Mouse (Mus musculus) hindbrain, embryonic 14.5 days (tissue): ENCODE results near the gene Pknox2. TPM values are rescaled to one million over a fixed set of nuclear protein-coding genes. Genes with fewer than 3 reads are reported as not detected.

ENCODE experiments used
- ATAC-seq: fragments of 200-750 bp; cut with Nextera tagmentation; 2 replicates; pipeline ENCODE4 v1.8.0; 2017; ENCODE audit warnings: moderate number of reproducible peaks, mild to moderate bottlenecking, moderate TSS enrichment, moderate library complexity; ENCODE audit not compliant: low FRiP score
- DNase-seq: peaks from one replicate; pipeline ENCODE4 v3.0.0-alpha.2; 2015; ENCODE audit warnings: low spot score
- H3K27ac ChIP-seq: fragments of 300-500 bp; sonication (generic); 2 replicates; pipeline ENCODE4 v1.5.1; 2014; ENCODE audit warnings: mild to moderate bottlenecking, moderate library complexity
- H3K27me3 ChIP-seq: fragments of 300-500 bp; sonication (generic); 2 replicates; pipeline ENCODE4 v1.6.1; 2014; ENCODE audit warnings: mild to moderate bottlenecking, low read length, mixed read lengths; ENCODE audit not compliant: control insufficient read depth, insufficient read depth
- H3K36me3 ChIP-seq: fragments of 300-500 bp; sonication (generic); replicated peaks from 2 replicates; pipeline ENCODE4 v1.6.1; 2014; ENCODE audit not compliant: control insufficient read depth, insufficient read depth
- H3K4me1 ChIP-seq: fragments of 300-500 bp; sonication (generic); replicated peaks from 2 replicates; pipeline ENCODE4 v1.6.1; 2014; ENCODE audit warnings: antibody characterized with exemption, low read length, mixed read lengths; ENCODE audit not compliant: control insufficient read depth, insufficient read depth
- H3K4me2 ChIP-seq: fragments of 300-500 bp; sonication (generic); replicated peaks from 2 replicates; pipeline ENCODE4 v1.6.1; 2014; ENCODE audit warnings: mild to moderate bottlenecking, moderate library complexity
- H3K4me3 ChIP-seq: fragments of 300-500 bp; sonication (generic); replicated peaks from 2 replicates; pipeline ENCODE4 v1.5.1; 2014; ENCODE audit warnings: mild to moderate bottlenecking, low read length
- H3K9ac ChIP-seq: fragments of 300-500 bp; sonication (generic); 2 replicates; pipeline ENCODE4 v1.6.1; 2014
- H3K9me3 ChIP-seq: fragments of 300-500 bp; sonication (generic); 2 replicates; pipeline ENCODE4 v1.6.1; 2016; ENCODE audit warnings: low read length; ENCODE audit not compliant: control insufficient read depth
- whole genome bisulfite sequencing: fragments of 180-500 bp; shearing (Covaris S2); extraction: QIAGEN DNeasy Blood & Tissue Kit; methylation state at CpG from one replicate; pipeline ENCODE4 v1.1.7; 2014; 5-methylcytosine and 5-hydroxymethylcytosine counted together
- polyA plus RNA-seq: library from polyadenylated mRNA; unstranded; fragments of >200 nt; fragmentation: Nextera tagmentation; extraction: Ambion mirVana; gene quantifications from 2 replicates; pipeline ENCODE4 v1.2.1, GENCODE M21; 2014

Pknox2 gene
- polyA plus RNA-seq, 1 experiment from 2014 or later, result 25.8 TPM

DNA sequence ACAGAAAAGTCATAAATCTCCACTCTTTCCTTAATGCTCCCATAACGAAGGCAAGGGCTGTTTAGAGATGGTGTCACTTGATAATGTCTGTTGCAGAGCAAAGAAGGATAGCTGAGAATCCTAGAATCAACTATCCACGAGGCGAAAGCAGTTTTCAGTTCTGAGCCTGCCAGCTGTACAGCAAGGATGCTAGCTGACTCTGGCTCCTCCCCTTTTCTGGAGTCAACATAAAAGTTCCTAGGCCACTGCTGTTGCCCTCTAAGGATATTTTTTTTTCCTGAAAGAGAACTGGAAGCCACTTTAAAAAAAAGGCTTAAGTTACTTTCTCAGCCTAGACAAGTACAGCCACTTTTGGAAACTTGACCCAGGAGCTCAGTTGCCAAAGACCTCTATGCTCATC is 176.1 kb downstream of the Pknox2 start:
- Histone ChIP-seq H3K27me3 (no peaks in the 10 kb centered on the region), H3K4me2 (no peak overlapping the region), H3K4me1 (peaks cover 3% of the 10 kb centered on the region), H3K27ac (no peak overlapping the region), H3K9me3 (no peaks in the 10 kb centered on the region), H3K4me3 (no peak overlapping the region), H3K9ac (no peak overlapping the region), H3K36me3 (no peaks in the 10 kb centered on the region)
- ATAC-seq (no peak), DNase-seq (no peak)
- WGBS, result 45% methylated on average over 3 of the region's 3 CpGs

DNA sequence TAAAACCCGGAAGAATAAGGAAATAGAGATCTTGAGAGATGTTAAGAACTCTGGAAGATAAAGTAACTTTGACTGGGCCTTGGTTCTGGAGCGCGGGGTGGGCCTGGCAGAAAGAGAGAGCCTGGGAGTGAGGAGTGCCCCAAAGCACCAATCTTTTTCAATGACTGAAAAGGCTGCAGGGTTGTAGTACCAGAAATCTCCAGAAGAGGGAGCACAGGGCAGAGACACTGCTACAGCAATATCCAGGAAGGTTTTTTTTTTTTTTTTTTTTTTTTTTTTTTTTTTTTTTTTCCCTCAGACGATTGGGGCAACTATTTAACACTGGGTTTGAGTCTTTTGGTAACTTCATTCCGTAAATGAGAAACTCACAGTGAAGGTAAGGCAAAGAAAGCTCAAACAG is 176.6 kb downstream of the Pknox2 start:
- no peaks in the 10 kb centered on the region for H3K27me3 ChIP-seq
- ATAC-seq (no peak), DNase-seq (peak; percentile 95)
- no peak overlapping the region for H3K4me2 ChIP-seq
- H3K4me3 ChIP-seq, result no peak overlapping the region
- peaks cover 3% of the 10 kb centered on the region for H3K4me1 ChIP-seq
- H3K36me3 ChIP-seq, result no peaks in the 10 kb centered on the region
- WGBS, result 9% methylated on average over 5 of the region's 5 CpGs
- H3K27ac ChIP-seq, result no peak overlapping the region
- H3K9me3 ChIP-seq, result no peaks in the 10 kb centered on the region
- no peak overlapping the region for H3K9ac ChIP-seq

DNA sequence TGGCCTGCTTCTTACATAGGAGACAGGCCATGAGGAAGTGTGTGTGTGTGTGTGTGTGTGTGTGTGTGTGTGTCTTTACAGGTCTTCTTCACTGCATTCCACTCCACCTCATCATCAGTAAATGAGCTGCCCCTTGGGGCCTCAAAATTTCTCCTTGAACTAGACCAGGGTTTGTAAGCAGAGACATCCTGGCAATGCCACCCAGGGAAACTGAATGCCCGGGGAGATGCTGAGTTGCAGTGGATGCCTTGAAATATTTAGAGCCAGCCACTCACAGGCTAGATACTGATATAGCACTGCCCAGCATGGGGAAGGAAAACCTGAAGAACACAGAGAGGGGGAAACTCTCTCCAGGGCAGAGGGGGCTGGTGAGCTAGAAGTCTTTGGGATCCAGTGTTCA is 178.1 kb downstream of the Pknox2 start:
- DNase-seq, result no peak
- Histone ChIP-seq H3K4me1 (peaks cover 14% of the 10 kb centered on the region), H3K9me3 (no peaks in the 10 kb centered on the region), H3K9ac (no peak overlapping the region), H3K27me3 (no peaks in the 10 kb centered on the region), H3K4me2 (no peak overlapping the region), H3K27ac (no peak overlapping the region), H3K36me3 (no peaks in the 10 kb centered on the region), H3K4me3 (no peak overlapping the region)
- no peak for ATAC-seq
- WGBS, result 89% methylated on average over 1 of the region's 1 CpGs

DNA sequence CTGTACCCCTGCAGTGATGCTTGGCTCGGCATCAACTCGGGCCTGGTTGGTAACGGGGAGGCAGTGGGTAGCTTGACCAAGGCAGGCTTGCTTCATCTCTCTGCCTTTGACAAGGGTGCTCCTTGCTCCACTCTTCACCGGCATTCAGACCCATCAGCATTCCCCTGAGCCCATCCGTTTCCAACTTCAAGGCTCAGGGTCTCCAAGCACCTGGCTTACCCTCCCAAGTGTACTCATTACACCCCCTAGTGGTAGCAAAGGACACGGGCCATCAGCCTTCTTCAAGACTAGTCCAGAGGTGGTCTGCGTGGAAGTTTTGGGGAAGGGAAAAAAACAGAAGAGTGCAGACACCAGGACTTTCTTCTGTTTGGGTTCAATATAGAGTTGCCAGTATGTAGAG is 178.5 kb downstream of the Pknox2 start:
- WGBS, result 44% methylated on average over 7 of the region's 7 CpGs
- Histone ChIP-seq H3K4me2 (no peak overlapping the region), H3K9ac (no peak overlapping the region), H3K4me1 (peaks cover 18% of the 10 kb centered on the region), H3K4me3 (no peak overlapping the region), H3K27ac (no peak overlapping the region), H3K9me3 (no peaks in the 10 kb centered on the region), H3K27me3 (no peaks in the 10 kb centered on the region), H3K36me3 (no peaks in the 10 kb centered on the region)
- ATAC-seq (peak; percentile 38; the same call in 1 of the 2 replicates), DNase-seq (peak; percentile 75)

DNA sequence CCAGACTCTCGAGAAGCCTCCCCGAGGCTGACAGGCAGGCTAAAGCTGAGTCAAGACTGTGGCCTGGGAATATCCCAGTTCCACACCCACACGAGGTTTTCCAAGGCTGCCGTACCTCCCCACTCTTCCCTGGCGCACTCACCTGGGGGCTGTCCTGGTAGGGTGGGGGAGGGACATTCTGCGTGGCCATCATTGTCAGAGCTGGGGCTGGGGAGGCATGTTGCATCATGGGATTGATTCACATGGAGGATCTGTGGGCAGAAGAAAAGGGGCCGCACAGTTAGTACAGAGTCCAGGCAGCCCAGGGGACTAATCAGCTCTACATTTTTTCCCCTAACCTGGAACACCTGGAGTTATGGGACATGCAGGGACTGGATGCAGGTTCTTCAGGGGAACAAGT is 179.0 kb downstream of the Pknox2 start:
- no peak overlapping the region for H3K4me2 ChIP-seq
- ATAC-seq, result no peak

DNA sequence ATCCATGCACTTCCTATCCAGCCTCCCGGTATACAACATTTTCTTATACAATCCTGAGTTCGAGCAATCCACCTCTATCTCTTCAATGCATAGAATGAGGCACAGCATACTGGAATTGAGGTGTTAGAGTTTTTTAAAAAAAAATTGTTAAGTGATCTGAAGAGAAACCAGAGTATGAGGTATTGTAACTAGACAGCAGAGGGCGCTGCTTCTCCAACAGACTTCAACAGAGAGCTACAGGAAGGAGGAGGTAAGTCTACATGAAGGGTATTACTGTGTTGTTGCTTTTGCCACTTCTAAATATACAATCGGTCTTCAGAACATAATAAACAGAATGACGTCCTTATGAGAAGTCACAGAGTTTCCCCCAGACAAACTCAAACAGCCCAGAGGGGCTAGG is 181.5 kb downstream of the Pknox2 start:
- no peak overlapping the region for H3K9ac ChIP-seq
- peaks cover 29% of the 10 kb centered on the region for H3K4me1 ChIP-seq
- H3K4me3 ChIP-seq, result no peak overlapping the region
- no peaks in the 10 kb centered on the region for H3K9me3 ChIP-seq
- no peak overlapping the region for H3K4me2 ChIP-seq
- DNase-seq, result peak; percentile 68
- no peaks in the 10 kb centered on the region for H3K36me3 ChIP-seq
- 64% methylated on average over 5 of the region's 5 CpGs for WGBS
- no peak for ATAC-seq
- H3K27ac ChIP-seq, result no peak overlapping the region
- no peaks in the 10 kb centered on the region for H3K27me3 ChIP-seq

More for the DNA sequence above, 179.0 kb downstream of the Pknox2 start:
- no peaks in the 10 kb centered on the region for H3K9me3 ChIP-seq
- H3K9ac ChIP-seq, result no peak overlapping the region
- 76% methylated on average over 7 of the region's 7 CpGs for WGBS
- H3K27me3 ChIP-seq, result no peaks in the 10 kb centered on the region
- H3K36me3 ChIP-seq, result no peaks in the 10 kb centered on the region
- no peak overlapping the region for H3K4me3 ChIP-seq
- H3K4me1 ChIP-seq, result peaks cover 23% of the 10 kb centered on the region
- no peak overlapping the region for H3K27ac ChIP-seq
- no peak for DNase-seq

DNA sequence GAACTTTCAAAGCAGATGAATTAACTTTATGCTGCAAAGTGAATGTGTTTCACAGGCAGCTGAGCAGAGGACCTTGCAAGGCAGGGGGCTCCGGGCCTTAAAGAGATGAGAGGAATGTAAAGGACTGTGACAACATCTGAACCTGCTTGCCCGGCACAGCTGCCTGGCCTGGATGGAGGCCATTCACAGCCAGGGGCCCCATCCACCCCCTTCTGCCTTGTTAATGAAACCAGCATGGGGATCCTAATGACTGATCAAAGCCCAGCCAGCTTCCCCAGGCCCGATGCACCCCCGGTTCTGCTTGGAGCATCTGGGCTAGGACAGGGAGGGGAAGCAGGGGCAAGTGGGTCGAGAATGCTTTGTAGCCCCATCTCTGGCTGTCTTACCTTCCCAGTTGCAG is 183.0 kb downstream of the Pknox2 start:
- H3K9ac ChIP-seq, result no peak overlapping the region
- ATAC-seq (no peak), DNase-seq (no peak)
- peaks cover 29% of the 10 kb centered on the region for H3K4me1 ChIP-seq
- 5% methylated on average over 5 of the region's 5 CpGs for WGBS
- no peak overlapping the region for H3K4me3 ChIP-seq
- H3K9me3 ChIP-seq, result no peaks in the 10 kb centered on the region
- no peaks in the 10 kb centered on the region for H3K36me3 ChIP-seq
- no peak overlapping the region for H3K4me2 ChIP-seq
- no peaks in the 10 kb centered on the region for H3K27me3 ChIP-seq
- no peak overlapping the region for H3K27ac ChIP-seq

DNA sequence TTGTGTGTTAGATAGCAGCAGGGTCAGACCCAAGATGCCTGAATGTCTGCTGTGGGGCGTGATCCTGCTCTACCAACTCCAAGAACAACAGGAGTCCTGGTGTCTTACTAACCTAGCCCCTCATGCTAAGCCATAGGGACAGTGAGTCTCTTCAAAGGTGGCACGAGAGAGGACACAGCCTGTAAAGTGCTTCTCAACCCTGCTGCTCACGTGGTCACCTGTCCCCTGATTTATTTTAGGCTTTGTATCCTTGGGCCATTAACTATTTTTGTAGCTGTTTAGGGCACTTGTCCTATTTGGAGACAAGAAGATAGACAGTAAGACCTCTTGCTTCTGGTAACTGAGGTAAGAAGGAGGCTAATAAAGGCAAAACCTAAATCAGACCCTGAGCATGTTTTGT is 183.7 kb downstream of the Pknox2 start:
- 48% methylated on average over 3 of the region's 3 CpGs for WGBS
- peaks cover 29% of the 10 kb centered on the region for H3K4me1 ChIP-seq

DNA sequence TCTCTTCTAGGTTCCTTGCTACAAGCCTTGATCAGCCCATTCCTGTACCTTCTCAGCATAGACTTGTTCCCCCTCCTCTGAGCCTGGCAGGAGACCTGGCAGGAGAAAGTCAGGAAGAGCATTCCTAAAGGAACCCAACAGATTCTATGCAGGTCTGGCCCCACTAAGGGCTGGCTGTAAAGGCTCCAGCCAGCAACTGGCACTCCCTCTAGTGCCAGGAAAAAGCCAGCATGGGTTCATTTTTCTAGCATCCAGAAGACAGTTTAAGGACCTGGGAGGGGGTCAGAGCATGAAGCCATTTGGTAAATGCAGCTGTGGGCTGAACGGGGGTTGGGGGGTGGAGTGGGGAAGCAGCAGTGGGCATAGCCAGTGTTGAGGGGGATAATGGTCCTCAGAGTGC is 185.3 kb downstream of the Pknox2 start:
- peaks cover 29% of the 10 kb centered on the region for H3K4me1 ChIP-seq
- no peak for ATAC-seq

More for the DNA sequence above, 183.7 kb downstream of the Pknox2 start:
- ATAC-seq, result no peak
- DNase-seq, result no peak
- H3K27ac ChIP-seq, result no peak overlapping the region
- no peak overlapping the region for H3K9ac ChIP-seq
- no peak overlapping the region for H3K4me3 ChIP-seq
- H3K4me2 ChIP-seq, result no peak overlapping the region
- H3K36me3 ChIP-seq, result no peaks in the 10 kb centered on the region
- no peaks in the 10 kb centered on the region for H3K9me3 ChIP-seq
- H3K27me3 ChIP-seq, result no peaks in the 10 kb centered on the region

DNA sequence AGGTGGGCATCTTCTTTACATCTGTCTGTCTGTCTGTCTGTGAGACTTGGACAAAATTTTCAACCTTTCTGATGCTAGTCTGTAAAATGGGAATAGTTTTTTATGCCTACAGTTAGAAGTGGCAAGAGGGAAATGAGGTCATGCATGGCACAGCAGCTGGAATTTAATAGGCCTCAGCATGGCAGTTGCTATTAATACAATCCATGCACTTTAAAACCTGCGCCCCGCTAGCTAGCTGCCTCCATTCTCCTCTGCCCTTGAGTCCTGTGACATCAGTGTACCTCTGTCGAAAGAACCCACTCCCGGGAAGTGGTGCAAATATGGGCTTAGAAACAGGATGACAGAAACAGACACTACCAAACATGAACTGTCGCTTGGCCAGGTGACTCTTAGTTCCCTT is 186.1 kb downstream of the Pknox2 start:
- Histone ChIP-seq H3K9ac (no peak overlapping the region), H3K9me3 (no peaks in the 10 kb centered on the region), H3K36me3 (no peaks in the 10 kb centered on the region), H3K27me3 (no peaks in the 10 kb centered on the region), H3K4me1 (peaks cover 29% of the 10 kb centered on the region), H3K4me2 (no peak overlapping the region), H3K4me3 (no peak overlapping the region), H3K27ac (no peak overlapping the region)
- WGBS, result 87% methylated on average over 5 of the region's 5 CpGs
- ATAC-seq, result no peak
- DNase-seq, result no peak

More for the DNA sequence above, 185.3 kb downstream of the Pknox2 start:
- no peak overlapping the region for H3K4me2 ChIP-seq
- no peaks in the 10 kb centered on the region for H3K27me3 ChIP-seq
- no peak overlapping the region for H3K4me3 ChIP-seq
- H3K9ac ChIP-seq, result no peak overlapping the region
- no peaks in the 10 kb centered on the region for H3K36me3 ChIP-seq
- H3K9me3 ChIP-seq, result no peaks in the 10 kb centered on the region
- H3K27ac ChIP-seq, result no peak overlapping the region
- no peak for DNase-seq
- 20% methylated on average over 1 of the region's 1 CpGs for WGBS
